Mouse (Mus musculus) lung, adult 2 months (tissue): ENCODE results near the gene Map3k7cl. TPM values are rescaled to one million over a fixed set of nuclear protein-coding genes. Genes with fewer than 3 reads are reported as not detected.

Source experiments
- DNase-seq: peaks from one replicate; pipeline ENCODE4 v3.0.0; 2022
- H3K4me1 ChIP-seq: fragments of 200-500 bp; 2 replicates; pipeline ENCODE4 v1.6.1; 2011; ENCODE audit warnings: low read length; ENCODE audit not compliant: control insufficient read depth, insufficient read depth
- H3K4me3 ChIP-seq: fragments of 200-500 bp; replicated peaks from 2 replicates; pipeline ENCODE3; 2011; ENCODE audit warnings: low read depth, mild to moderate bottlenecking, control low read depth, low read length; ENCODE audit errors: extremely low read depth
- CTCF ChIP-seq: fragments of 200-500 bp; IDR thresholded peaks from 2 replicates; pipeline ENCODE4 v1.5.1; 2011; ENCODE audit warnings: mild to moderate bottlenecking, low read length, control low read depth; ENCODE audit not compliant: insufficient read depth
- POLR2A ChIP-seq: fragments of 200-500 bp; IDR thresholded peaks from 2 replicates; pipeline ENCODE4 v1.6.1; 2011; ENCODE audit warnings: low read depth, mild to moderate bottlenecking, control low read depth, low read length, borderline replicate concordance; ENCODE audit errors: extremely low read depth
- WGBS: fragments of 180-500 bp; shearing (Covaris S2); methylation state at CpG from one replicate; pipeline ENCODE4 v1.1.7; 2018; 5-methylcytosine and 5-hydroxymethylcytosine counted together
- polyA plus RNA-seq: library from polyadenylated mRNA; depleted of rRNA; stranded (reverse); fragments of >200 nt; gene quantifications from 2 replicates; pipeline ENCODE4 v1.2.3, GENCODE M21; 2012; rRNA removed

Map3k7cl gene
- polyA plus RNA-seq: 1.1 and 2.6 TPM in 2 replicates

DNA sequence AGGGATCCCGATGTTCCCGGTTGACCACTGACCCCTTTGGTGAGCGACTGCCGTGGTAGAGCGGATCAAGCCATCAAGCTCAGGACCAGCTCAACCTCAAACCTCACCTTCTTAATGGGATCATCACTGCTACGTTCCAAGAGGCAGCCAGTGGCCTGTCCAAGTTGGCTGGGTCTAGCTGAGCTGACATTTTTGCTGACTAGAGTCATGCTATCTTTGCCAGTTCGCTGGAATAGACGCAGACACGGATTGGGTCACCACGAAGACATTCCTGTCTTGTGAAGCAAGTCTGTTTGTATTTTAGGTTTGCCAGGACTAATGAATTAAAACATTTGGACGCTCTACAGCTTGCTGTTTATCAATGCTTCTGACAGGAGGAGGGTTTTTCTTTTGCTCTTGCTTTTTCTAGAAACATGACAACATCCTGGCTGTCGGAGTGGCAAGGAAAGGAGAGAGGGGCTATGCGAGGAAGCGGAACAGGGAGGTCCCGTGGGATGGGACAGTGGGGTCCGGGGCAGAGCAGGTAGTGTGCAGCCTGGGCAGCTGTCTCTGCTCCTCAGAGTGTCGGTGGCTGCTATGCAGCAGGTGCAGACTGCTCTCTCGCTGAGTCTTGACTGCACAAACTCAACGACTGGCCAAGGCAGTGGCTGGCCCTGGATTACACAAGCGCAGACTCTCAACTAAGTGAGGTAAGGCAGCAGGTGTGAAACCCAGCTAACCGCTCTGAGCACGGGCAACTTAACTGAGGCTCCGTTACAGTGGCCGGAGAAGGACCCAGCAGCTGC lies at the start of gene Map3k7cl:
Map3k7cl (plus strand) TSS at position 424 of the 785 bp plus-strand sequence.
- 56% methylated on average over 24 of the region's 24 CpGs for WGBS
- Histone ChIP-seq H3K4me3 (no peak within 1 kb of the TSS), H3K4me1 (no peaks in the 10 kb centered on the region)
- no peak for DNase-seq
- no peak for TF ChIP-seq CTCF

GRCm38 (mm10) chr16:87511706-87512105 lies 41.4 kb upstream of the Map3k7cl start:
- 78% methylated on average over 5 of the region's 5 CpGs for WGBS
- no peak for TF ChIP-seq CTCF
- no peak for TF ChIP-seq POLR2A
- no peak for DNase-seq
- Histone ChIP-seq H3K4me3 (no peak overlapping the region), H3K4me1 (no peaks in the 10 kb centered on the region)

- Histone ChIP-seq H3K4me3 (no peak overlapping the region), H3K4me1 (no peaks in the 10 kb centered on the region)
- TF ChIP-seq POLR2A (no peak), CTCF (no peak)
- WGBS: 87% methylated on average over 14 of the region's 14 CpGs
- DNase-seq: no peak
These were observed 40.8 kb upstream of the Map3k7cl start for GRCm38 (mm10) chr16:87512331-87512730.

DNA sequence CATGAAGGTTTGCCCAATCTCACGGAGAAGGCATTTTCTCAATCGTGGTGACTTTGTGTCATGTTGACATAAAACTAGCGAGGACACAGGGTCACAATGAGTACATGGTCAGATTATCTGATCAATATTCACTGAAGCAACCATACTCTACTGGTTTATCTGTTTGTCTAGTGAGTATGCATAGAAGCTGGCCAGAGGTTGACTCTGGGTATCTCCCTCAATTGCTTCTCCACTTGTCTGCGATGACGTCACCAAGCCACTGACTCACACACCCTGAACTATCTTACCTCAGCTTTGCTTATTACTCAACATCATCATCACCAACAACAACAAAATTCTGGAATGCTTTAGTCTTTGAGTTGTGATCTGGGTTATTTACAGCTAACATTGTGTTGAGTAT lies 28.9 kb upstream of the Map3k7cl start:
- TF ChIP-seq POLR2A (no peak), CTCF (no peak)

DNA sequence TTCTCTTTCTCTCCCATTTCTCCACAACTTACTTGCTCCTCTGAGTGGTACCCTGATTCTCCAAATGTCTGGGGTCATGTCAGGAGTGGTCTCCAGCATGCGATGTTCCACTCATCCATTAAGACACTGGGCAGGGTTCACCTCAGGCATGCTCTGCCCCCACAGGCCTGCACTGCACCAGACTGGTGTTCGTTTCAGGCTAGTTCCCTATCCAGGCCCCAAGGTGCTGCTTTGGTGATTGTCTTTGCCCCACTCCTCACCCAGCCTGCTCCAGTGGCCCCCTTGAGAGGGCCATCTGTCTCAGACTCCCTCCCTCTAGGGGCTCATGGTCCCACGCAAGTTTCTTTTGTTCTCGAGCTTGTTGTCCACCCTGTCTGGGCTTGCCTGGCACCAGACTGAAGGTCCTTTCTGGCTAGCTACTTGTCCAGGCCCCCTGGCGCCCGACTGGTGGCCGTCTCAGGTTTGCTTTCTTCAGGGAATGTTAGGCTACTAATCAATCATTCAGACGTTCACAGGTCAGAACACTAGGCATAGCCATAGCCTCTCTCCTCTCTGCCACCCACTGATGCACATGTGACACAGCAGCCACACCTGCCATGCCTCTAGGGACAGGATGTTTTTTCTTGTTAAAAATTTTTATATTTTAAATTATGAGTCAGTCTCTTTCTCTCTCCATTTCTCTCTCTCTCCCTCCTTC lies 25.4 kb upstream of the Map3k7cl start:
- TF ChIP-seq CTCF: no peak
- TF ChIP-seq POLR2A: no peak
- 58% methylated on average over 8 of the region's 8 CpGs for WGBS

More for the DNA sequence above, 28.9 kb upstream of the Map3k7cl start:
- DNase-seq: no peak
- H3K4me3 ChIP-seq: no peak overlapping the region
- 75% methylated on average over 5 of the region's 5 CpGs for WGBS
- no peaks in the 10 kb centered on the region for H3K4me1 ChIP-seq

GRCm38 (mm10) chr16:87528755-87529154 lies 24.4 kb upstream of the Map3k7cl start:
- WGBS: 58% methylated on average over 10 of the region's 10 CpGs
- TF ChIP-seq CTCF (no peak), POLR2A (no peak)

More for the DNA sequence above, 25.4 kb upstream of the Map3k7cl start:
- Histone ChIP-seq H3K4me1 (no peaks in the 10 kb centered on the region), H3K4me3 (no peak overlapping the region)
- no peak for DNase-seq

DNA sequence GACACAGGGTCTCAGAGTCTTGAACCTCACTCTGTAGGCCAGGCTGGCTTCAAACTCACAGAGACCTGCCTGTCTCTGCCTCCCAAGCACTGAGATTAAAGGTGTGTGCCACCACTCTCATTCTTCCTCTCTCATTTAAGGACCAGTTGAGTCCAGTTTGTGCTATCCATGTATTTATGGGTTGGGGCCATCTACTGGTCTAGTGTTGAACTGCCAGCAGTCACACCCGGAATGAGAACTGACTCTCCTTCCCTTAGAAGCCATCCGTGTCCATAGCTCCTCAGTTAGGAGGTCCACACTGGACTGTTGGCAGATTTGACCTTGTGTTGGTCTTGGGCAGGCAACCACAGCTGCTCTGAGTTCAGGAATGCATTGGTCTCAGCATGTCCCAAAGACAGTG lies 4.8 kb upstream of the Map3k7cl start:
- Histone ChIP-seq H3K4me3 (no peak overlapping the region), H3K4me1 (no peaks in the 10 kb centered on the region)
- 32% methylated on average over 2 of the region's 2 CpGs for WGBS
- TF ChIP-seq CTCF (peak; percentile 30; the same call in 1 of the 2 replicates), POLR2A (no peak)
- no peak for DNase-seq

More at GRCm38 (mm10) chr16:87528755-87529154, 24.4 kb upstream of the Map3k7cl start:
- DNase-seq: no peak
- Histone ChIP-seq H3K4me1 (no peaks in the 10 kb centered on the region), H3K4me3 (no peak overlapping the region)

GRCm38 (mm10) chr16:87556320-87556719 lies 3.2 kb downstream of the Map3k7cl start:
- no peak overlapping the region for H3K4me3 ChIP-seq
- TF ChIP-seq CTCF (no peak), POLR2A (no peak)
- WGBS: 31% methylated on average over 8 of the region's 8 CpGs
- DNase-seq: no peak
- H3K4me1 ChIP-seq: no peaks in the 10 kb centered on the region

- 85% methylated on average over 4 of the region's 4 CpGs for WGBS
These were observed 8.4 kb downstream of the Map3k7cl start for GRCm38 (mm10) chr16:87561501-87561900.

DNA sequence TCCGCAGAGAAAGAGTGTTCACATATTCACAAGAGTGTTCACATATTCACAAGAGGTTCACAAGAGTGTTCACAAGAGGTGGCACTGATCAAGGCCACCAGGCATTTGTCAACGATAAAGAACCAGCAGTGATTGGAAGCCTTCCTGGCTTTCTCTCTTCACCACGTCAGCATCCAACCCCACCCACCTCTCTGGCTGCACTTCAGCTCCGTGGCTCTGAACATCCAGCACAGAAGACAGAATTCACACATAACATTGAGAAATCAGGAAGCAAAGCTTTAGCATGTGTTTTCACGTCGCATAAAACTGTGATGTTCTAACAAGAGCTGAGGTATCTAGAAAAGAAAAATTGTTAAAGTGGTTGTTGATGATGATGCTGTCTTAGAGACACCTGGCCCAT lies 10.4 kb downstream of the Map3k7cl start:
- no peaks in the 10 kb centered on the region for H3K4me1 ChIP-seq
- no peak for DNase-seq
- TF ChIP-seq POLR2A (no peak), CTCF (no peak)
- WGBS: 56% methylated on average over 6 of the region's 6 CpGs
- no peak overlapping the region for H3K4me3 ChIP-seq

More at GRCm38 (mm10) chr16:87561501-87561900, 8.4 kb downstream of the Map3k7cl start:
- Histone ChIP-seq H3K4me3 (no peak overlapping the region), H3K4me1 (no peaks in the 10 kb centered on the region)
- TF ChIP-seq CTCF (no peak), POLR2A (no peak)
- DNase-seq: no peak

DNA sequence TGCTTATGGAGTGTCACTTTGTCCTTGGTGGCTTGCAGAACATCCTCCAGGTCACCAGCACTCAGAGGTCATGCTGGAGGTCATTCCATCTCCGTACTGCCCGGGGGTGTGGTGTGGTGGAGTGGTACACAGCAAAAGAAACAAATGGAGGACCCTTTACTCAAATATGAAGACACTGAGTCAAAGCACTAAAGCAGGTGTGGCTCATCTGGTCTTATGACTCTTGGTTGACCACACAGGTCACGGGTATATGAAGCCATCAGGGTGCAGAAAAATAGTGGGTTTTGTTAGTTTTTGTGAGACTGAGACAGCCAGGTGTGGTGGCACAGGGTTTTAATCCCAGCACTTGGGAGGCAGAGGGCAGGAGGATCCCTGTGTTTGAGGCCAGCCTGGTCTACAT lies 11.4 kb downstream of the Map3k7cl start:
- Histone ChIP-seq H3K4me3 (no peak overlapping the region), H3K4me1 (no peaks in the 10 kb centered on the region)
- WGBS: 81% methylated on average over 3 of the region's 3 CpGs
- TF ChIP-seq POLR2A (no peak), CTCF (no peak)
- DNase-seq: no peak
